Mouse (Mus musculus) skeletal muscle tissue, postnatal 0 days (tissue): ENCODE results near the gene Olfr459. TPM values are rescaled to one million over a fixed set of nuclear protein-coding genes. Genes with fewer than 3 reads are reported as not detected.

Experiments used
- polyA plus RNA-seq: library from polyadenylated mRNA; unstranded; fragments of >200 nt; fragmentation: Nextera tagmentation; extraction: Ambion mirVana; gene quantifications from 2 replicates; pipeline ENCODE4 v1.2.1, GENCODE M21; 2015

Olfr459 gene
- not detected in 2 replicates for polyA plus RNA-seq

GRCm38 (mm10) chr6:41775077-41775476, at the start of gene Olfr459:
TSS of gene Olfr459 (minus strand) at chr6:41775177.

Other genes starting within 250 kb of the Olfr459 start
- 4.8 and 6.3 TPM in 2 replicates for gene Ephb6, start 169.7 kb downstream of the Olfr459 start, polyA plus RNA-seq
- 0.07 TPM in 1 of 2 replicates, not detected in the other for gene Trpv6, start 138.8 kb downstream of the Olfr459 start, polyA plus RNA-seq
- gene Trpv5, start 94.4 kb downstream of the Olfr459 start, polyA plus RNA-seq: not detected in 2 replicates
- not detected in 2 replicates for gene Llcfc1, start 90.7 kb downstream of the Olfr459 start, polyA plus RNA-seq
- 0.23 TPM in 1 of 2 replicates, not detected in the other for gene Kel, start 70.8 kb downstream of the Olfr459 start, polyA plus RNA-seq
- gene Pip, start 72.4 kb upstream of the Olfr459 start, polyA plus RNA-seq: not detected in 2 replicates
- gene Sval2, start 77.8 kb upstream of the Olfr459 start, polyA plus RNA-seq: not detected in 2 replicates
- not detected in 2 replicates for gene Sval1, start 176.5 kb upstream of the Olfr459 start, polyA plus RNA-seq
- not detected in 2 replicates for gene Sval3, start 193.0 kb upstream of the Olfr459 start, polyA plus RNA-seq